Mouse (Mus musculus) adrenal gland, postnatal 10 days (tissue): ENCODE measurements around the gene Dgki. TPM values are rescaled to one million over a fixed set of nuclear protein-coding genes. Genes with fewer than 3 reads are reported as not detected.

Source experiments
- DNase-seq: peaks from one replicate; pipeline ENCODE4 v3.0.0; 2021; ENCODE audit warnings: mixed read lengths
- total RNA-seq, 2 experiments: library from RNA; stranded (reverse); gene quantifications; 2 replicates each; pipeline ENCODE4 v1.2.3; 2021

The Dgki gene
- total RNA-seq, 2 experiments from 2014 or later = 2.1 to 2.5 TPM

DNA sequence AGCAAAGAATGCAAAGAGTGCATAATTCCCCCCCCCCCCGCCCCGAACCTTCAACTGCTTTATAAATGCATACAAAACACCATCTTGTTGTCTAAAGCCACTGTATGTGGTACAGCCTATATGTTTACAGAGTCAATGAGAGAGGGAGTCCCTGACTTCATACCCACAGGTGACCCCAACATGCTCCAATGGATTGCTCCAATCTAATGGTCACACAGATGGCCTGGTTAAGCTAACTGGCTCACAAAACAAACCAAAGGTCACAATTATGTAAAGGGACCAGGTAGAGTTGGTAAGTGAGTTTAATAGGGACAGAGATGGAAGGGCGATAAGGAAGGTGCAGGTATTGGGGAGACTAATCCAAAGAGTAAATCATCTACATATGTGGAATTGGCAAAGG is 295.1 kb downstream of the Dgki start:
- DNase-seq = no peak

DNA sequence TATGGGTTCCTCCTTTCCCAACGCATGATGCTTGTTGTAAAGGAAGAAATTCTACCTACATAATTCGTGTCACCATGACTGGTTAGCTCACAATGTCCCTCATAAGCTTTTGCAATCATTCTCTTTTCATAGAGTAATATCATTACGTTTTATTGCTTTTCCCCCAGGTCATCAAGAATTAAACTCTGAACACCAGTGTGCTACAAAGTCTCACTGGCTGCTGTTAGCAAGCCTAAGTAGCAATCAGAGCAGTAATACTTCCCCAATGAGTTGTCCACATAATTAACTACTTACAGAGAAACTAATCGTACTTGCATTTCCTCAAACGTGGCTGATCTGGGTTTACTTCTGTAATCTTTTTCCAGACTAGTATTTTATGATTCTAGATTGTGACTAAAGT is 296.7 kb downstream of the Dgki start:
- DNase-seq = no peak

DNA sequence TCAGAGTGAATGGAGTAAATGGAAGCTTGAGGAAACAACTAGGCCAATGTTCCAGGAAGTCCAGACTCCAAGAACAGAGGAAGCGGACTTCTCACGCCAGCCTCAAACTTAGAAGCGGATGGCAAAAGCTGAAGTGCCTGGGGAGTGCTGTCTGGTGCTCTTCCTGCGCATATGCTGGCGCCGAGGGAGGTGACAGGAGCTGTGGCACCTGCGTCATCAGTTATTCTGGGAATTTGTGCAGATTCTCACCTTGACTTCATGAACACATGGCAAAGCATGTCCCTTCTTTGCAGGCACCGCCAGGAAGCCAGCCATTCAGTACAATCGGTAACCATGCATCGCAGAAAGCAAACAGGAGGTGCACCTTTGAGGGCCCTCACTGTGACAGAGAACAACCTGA is 301.0 kb downstream of the Dgki start:
- DNase-seq = no peak

DNA sequence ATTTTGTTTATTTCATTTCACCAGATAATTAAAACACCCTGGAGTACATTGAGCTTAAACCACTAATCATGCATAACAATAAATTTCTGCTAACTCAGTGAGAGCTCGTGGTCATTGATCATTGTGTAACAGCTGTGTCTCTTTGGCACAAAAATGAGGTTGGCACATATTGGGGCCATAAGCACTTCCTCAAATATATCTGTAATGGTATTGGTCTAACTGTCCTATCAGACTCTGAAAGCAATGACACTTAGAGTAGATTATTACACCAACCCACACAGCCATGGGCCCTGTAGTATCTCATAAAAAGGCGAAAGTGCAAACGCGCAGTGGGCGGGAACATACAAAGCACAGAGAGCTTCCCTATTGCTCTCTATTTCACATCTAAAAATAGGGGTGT is 305.7 kb downstream of the Dgki start:
- DNase-seq = no peak

DNA sequence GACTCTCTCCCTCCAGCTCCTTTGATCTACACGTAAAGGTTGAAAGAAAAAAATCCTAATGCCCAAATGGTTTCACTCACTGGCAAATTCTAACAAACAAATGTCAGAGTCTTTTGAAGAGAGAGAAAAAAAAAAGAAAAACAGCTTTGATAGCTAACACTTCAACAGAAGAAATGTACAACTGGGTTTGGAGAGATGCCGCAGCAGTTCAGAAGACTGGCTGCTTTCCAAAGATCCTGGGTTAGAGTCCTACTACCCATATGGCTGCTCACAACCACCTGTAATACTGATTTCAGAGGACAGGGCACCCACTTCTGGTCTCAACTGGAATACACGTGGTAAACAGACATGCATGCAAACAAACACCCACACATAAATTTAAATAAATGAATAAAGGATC is 309.8 kb downstream of the Dgki start:
- no peak for DNase-seq

DNA sequence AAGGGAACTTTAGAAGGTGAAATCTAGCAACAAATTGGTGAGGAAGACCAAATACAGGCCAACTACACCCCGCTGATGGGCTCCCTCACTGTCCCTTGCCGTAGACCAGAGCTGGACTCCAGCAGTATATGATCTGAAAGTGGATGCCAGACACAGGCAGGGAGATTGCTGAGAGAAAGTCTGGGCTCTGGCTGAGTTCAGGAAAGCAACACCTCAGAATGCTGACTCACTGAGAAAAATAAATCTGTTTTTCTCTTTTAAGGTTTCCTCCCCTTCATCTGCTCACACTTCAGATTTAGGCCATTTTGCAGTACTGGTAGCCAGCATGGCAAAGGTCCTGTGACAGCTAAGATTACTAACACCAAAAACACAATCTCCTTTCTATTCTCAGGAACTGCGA is 311.2 kb downstream of the Dgki start:
- no peak for DNase-seq

DNA sequence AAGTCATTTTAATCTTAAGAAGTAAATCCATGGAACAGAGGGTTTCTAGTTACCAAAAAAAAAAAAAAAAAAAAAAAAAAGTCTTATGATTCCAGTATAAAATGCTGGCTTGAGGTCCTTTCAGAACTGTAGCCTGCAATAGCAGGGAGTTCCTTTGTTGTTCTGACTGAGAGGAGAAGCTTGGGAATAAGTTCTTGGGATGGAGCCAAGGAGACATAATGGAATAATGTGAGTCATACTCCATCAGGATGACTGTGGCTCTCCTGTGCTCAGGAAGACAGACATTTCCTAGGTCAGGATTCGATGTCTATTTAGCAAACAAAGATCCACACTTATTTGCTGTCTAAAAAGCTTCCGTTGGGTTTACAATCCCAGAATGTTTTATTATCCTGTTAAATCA is 318.3 kb downstream of the Dgki start:
- peak; percentile 19 for DNase-seq

DNA sequence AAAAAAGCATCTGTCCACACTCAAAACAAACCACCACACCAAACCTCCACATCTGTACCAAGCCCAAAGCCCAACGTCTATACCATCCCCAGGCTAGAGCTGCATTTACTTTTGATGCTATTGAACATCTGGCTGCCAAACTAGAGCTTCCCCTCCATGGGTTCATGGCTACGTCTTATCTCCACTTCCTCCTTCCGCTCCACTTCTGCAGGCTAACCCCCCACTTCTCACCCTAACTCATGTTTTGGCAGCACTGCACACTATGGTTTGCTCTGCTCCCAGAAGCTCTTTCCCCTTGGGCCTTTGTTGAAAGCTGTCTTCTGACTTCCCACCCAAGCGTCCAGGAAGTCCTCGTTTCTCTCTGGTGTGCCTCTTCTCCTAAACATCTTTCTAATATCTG is 319.5 kb downstream of the Dgki start:
- DNase-seq = no peak

DNA sequence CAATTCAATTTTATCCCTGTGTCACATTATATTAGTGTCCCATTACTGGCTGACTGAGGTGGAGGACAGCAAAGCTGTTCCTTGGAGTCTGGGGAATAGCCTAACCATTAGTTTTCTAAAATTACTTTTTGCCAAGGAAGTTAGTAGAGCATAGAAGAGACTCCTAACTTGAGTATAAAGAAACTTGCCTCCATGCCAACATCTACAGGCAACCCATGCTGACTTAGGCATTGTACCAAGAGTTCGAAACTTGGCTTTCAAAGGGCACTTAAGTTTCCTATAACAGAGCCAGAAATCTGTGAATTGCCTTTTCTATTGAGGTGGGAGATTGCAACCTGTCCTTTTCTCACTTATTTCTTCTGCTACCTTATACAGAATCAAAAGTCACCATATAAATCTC is 321.8 kb downstream of the Dgki start:
- no peak for DNase-seq

DNA sequence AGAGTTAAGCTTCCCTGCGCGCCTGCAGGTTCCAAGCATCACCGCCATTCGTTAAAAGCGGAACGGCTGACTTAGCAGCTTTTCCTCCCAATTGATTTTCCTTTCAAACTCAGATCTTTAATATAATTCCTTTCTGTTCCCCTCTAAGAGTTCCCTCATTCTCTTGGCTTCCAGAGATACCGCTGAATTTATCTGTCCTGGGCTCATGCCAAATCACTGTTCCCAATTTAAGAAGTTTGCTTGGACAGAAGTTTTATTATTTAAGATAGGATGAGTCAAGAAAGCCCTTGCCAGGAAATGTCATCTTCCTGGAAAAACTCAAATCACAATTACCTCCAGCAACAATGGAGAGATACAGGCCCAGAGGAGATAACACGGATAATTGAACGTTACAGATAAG is 326.9 kb downstream of the Dgki start:
- peak; percentile 12 for DNase-seq

DNA sequence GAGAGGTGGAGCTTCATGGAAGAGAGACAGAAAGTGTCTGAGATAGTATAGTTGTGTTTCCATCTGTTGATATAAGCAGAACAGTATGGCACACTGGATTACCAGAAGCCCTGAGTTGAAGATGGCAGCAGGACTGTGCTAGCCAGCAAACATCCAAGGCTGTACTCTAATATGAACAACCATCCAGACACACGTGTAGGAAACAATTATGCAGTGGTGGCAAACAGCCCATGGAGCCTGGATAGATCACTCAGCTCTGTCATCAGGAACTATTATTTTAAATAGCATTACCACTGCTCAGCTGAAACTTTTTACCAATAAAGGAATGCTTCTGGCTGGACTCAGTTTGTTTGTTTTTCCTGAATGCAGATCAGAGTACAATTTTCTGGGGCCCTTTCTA is 327.5 kb downstream of the Dgki start:
- DNase-seq = no peak

DNA sequence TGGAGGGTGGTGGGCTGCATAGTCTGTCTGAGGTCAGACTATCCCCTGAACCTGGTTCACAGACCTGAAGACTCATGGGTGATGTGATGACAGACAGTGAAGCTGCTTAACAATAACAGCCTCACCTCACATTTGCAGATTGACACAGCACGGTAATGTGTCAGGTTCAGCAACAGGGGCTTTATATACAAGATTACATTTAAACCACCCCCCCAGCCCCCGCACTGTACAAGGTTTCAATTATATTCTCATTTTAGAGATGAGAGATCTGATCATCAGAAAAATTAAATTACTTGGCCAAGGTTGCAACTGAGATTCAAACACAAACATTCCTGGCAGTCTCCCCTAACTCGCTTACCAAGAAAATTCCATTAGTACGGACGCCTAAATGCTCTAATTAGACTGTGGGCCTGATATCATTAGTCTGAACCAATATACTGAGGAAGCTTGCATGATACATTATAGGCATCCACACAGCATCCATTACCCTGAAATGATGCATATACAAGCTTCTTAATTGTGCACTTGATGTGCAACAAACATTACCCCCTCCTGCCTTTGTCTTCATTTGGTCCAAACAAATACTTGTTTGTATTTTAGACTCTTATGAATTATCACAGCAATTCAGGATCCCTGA is 330.6 kb downstream of the Dgki start:
- no peak for DNase-seq

DNA sequence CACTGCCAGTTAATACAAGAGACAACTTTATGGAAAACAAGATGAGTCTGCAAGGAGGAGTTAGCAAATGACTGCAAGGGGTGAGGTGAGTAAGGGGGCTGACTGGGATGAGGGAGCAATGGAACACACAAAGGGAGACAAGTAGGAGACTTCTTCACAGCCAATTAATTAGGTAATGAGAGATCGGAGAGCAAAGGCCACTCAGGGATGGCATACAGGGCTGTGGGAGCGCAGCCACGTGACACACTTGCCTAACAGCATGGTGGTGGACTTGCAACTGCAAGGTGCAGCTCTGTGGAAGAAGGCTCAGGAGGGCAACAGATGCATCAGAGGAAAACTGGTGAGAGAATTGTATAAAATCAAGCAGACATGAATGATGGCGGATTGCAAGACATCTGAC is 339.3 kb downstream of the Dgki start:
- DNase-seq = no peak

DNA sequence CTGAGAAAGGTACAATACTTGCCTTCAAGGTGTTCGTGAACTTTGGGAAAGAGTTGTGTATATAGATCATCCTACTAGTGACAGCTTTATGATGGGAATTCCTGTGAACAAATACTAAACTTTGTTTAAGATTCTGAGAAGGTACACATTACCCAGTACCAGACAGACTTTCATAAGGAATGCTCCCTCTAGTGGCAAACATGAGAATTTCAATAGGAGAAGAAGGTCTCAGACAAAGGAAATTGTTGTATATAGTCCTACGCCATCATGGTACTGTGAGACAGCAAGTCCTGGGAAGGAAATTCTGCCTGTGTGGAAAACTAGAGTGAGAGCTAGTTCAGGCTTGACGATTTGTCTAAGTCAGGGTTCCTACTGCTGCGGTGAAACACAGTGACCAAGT is 344.7 kb downstream of the Dgki start:
- DNase-seq = no peak

DNA sequence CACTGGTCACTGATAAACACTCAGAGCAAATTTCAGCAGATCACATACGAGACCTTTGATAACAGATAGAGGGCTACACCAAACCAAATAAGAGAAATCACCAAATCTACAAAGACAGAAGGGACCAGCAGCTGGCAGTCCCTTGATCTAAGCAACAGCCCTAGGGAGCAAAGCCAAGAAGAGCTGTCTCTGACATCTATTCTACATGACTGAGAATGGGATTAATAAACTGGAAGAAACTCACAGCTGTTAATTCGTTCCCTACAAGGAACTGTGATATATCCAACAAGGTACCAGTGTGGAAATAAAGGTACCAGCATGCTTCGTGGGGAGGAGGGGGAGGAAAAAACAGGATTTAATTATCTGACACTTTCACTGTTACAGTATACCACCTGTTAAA is 349.3 kb downstream of the Dgki start:
- DNase-seq = no peak

DNA sequence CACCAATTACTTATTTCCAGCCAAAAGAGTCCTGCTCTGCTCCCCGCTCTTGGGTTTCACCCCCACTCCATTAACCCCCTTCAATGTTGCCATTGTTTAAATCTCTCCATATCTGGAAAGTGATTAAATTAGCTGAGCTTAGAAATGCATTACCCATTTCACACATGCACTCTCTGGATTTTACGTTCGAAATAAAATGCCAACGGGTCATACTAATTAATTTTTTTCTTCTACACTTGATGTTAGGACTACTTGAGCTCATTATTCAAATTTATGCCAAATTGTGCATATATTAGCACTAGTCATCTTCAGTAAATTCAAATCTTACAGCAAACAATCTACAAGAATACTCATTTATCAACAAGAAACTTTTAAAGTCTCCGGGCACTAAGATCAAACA is 352.1 kb downstream of the Dgki start:
- DNase-seq = no peak

DNA sequence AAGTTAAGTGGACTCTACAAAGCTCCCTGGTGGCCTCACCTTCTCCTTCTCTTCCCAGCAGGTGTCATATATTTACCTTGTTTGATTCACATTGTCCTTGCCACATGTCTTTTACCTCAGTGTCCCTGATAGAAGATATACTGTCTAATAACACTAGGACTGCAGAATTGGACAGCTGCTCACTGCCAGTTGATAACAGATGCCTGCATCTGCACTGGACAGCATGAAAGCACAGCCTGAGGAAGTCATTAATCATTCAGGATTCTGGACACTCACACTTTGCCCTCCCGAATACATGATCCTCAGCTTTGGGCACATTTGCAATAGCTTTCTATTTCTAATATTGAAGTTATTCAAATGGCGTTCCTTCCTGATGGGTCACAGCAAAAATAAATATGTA is 362.5 kb downstream of the Dgki start:
- no peak for DNase-seq

DNA sequence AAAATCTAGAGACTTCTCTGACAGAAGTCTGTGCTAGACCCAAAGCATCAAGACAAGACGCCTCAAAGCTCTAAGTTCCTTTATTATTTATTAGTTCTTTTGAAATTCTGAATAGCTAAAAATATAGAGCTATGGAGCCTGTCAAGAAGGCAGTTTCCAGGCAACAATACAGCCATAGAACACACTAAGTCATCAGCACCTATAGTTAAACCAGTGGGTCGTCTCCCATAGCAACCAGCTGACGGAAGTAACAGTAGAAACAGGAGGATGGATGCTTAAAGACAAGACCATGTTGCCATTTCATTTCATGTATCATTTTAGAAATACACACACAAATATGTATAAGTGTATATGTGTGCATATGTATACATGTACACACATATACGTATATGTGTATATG is 363.2 kb downstream of the Dgki start:
- DNase-seq = no peak

DNA sequence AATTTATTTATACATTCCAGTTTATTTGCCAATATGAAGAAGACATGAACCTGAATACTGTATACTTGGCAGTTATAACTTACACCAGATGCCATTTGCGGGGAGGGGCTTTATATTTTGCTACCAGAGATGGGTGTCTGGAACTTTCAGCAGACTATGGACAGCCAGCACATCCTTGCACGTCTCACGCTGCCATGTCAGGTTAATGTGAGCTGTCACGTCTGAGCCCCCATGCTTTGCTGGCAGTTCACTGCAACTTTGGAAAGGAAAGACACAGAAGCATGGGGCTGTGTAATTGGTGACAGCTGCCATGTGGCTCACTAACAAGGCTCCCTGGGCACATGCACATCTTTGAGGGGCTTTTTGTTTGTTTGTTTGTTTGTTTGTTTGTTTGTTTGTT is 368.5 kb downstream of the Dgki start:
- no peak for DNase-seq

DNA sequence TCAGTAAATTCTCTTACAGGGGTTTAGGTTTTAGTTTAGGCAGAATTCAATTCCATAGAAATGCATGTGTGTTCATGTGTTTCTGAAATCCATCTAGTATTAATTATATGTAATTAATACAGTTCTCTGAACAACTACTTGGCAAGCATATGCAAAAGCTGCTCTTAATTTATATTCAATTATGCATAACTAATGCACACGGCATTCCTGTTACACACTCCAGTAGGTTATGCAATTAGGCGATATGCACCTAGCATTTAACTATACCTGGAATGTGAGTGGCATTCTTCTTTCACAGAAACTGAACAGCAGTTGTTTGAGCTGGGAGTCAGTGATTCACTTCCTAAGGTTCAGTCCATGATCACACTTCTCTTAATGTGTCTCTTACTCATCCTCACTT is 370.2 kb downstream of the Dgki start:
- DNase-seq = no peak

DNA sequence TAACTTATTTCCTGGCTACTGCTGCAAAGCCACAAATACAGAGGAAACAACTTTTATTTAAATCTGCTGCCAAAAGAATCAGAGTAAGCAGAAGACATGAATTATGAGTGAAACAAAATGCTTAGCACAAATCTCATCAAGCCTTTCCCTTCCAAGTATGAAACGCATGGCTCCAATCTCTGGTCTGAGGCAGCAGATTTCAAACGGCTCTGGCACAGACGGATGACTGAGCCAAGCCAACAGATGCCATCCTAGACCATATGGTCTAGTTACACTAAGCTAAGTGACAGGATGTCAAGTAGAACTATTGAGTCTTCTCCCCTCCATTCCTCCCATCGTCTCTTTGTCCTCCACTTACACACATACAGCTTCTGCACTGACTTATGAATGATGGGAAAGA is 373.5 kb downstream of the Dgki start:
- no peak for DNase-seq

DNA sequence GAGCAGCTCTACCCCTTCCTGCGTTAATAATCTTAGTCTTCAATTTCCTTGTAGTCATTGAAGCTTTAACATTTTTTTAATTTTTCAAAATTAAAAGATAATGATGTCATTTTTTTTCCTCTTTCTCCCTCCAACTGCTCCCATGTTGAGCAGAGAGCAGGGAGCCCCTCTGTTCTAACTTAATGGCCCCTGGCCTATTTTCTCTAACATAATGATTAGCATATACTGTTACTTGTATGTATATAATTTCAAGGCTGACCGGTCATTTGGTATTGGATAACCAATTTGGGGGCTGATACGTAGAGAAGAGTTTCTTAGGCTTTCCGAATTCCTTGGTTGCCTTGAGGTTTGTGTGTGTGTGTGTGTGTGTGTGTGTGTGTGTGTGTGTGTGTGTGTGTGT is 378.0 kb downstream of the Dgki start:
- no peak for DNase-seq

DNA sequence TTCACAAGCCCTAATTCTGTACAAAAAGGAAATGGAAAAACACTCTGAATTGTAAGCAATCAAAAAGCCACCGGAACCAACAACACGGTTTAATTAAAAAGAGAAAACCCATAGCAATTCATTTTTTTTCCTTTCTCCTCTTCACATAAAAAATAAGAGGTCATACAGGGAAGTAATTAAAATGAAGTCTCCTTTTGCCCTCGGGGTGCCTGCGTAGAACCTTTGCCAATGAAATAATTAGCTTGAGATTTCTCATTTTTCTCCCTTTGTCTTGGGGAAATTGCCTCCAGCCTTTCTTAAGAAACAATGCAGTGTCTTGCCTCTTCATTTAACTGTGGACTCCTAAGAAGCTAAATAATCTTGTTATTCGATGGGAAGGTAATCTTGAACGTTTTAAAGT is 388.4 kb downstream of the Dgki start:
- DNase-seq = no peak

DNA sequence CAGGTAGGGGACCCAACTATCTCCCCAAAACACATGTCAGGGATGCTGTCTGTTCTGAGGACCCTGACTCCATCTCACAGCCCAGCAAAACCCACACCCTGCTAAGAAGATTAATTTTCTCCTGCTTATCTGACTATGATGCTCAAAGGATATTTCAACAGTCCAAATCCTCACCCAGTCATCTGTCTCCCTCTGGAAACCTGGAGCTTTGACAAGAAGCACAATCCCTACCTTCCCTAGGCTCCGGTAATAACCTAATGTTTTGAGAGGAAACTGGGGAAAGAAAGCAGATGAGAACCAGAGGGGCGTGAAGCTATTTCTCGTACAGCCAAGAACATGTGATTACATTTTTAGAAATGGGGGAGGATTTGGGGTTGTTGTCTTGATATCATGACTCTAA is 392.8 kb downstream of the Dgki start:
- no peak for DNase-seq

DNA sequence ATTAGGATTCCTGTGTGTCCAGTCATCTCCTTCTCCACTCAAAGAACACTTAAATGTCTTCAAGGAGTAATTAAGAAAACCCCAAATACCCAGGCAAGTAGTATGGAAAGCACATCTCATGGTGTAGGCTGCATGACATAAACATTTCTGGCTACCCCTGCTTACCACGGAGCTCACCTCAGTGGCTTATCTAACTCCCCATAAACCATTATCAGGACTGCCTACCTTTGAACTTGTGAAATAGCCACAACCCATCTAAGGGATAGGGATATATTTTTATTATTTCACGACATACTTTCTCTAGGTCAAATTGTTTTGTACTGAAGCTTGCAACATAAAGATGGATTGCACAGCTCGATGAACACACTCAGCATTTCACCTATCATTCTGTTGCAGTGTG is 394.0 kb downstream of the Dgki start:
- DNase-seq = no peak
